Mouse (Mus musculus): ENCODE measurements at regions not wholly inside any gene's neighbourhood (a gene's known extent, or its start where the extent isn't known, plus 50 kb on each side); places are given as distances from the start of the nearest gene placed in this dataset.

GRCm38 (mm10) chr7:34571295-34571694 is 85.2 kb downstream of the Kctd15 start:
- peak overlapping the region; percentile 59 for H3K9ac ChIP-seq (ENCODE audit: insufficient read depth, low read depth, low read length, poor library complexity, severe bottlenecking)
- in situ Hi-C loops (cut with MboI; ENCODE audit: low sequenced_read_pairs in 2 of 2, unreplicated experiment in 2 of 2) = no loop called here
- H3K4me3 ChIP-seq (ENCODE audit: insufficient read depth in 1 of 2, low read depth in 1 of 2, low read length in 2 of 2, poor library complexity in 1 of 2, severe bottlenecking in 1 of 2) = peak overlapping the region; percentile 47
- peak overlapping the region; percentile 76 for H3K27ac ChIP-seq (ENCODE audit: insufficient read depth, low read depth, low read length, poor library complexity, severe bottlenecking)
- no peaks in the 10 kb centered on the region for H3K36me3 ChIP-seq (ENCODE audit: control insufficient read depth, insufficient read depth, low read length, poor library complexity, severe bottlenecking)
- TF ChIP-seq ZNF384 (IDR thresholded peaks at IDR 0.05; ENCODE audit: low read depth, low read length) = no peak
- no peak for TF ChIP-seq CHD2 (IDR thresholded peaks at IDR 0.05; ENCODE audit: low read depth, low read length)
- TF ChIP-seq ZC3H11A (IDR thresholded peaks at IDR 0.05; ENCODE audit: borderline replicate concordance, low read depth, low read length) = no peak
- no peak for TF ChIP-seq MAFK (IDR thresholded peaks at IDR 0.05; ENCODE audit: insufficient read depth, low read depth, low read length)
- no peak for TF ChIP-seq HCFC1 (IDR thresholded peaks at IDR 0.05; ENCODE audit: borderline replicate concordance, insufficient read depth, low read length)
- peaks cover 0 to 9% of the 10 kb centered on the region in 2 experiments; a peak in 3 of 4 replicates for H3K4me1 ChIP-seq (ENCODE audit: control insufficient read depth in 2 of 2, insufficient read depth in 2 of 2, low read length in 2 of 2, poor library complexity in 1 of 2)
- no peaks in the 10 kb centered on the region for H3K9me3 ChIP-seq (ENCODE audit: control insufficient read depth, insufficient read depth, low read depth, low read length)
- DNase-seq (ENCODE audit: low read depth, low spot score) = no peak

GRCm38 (mm10) chr7:34570114-34571065 is 86.1 kb downstream of the Kctd15 start:
- no peaks in the 10 kb centered on the region for H3K9me3 ChIP-seq (ENCODE audit: control insufficient read depth, insufficient read depth, low read depth, low read length)
- H3K36me3 ChIP-seq (ENCODE audit: control insufficient read depth, insufficient read depth, low read length, poor library complexity, severe bottlenecking) = no peaks in the 10 kb centered on the region
- TF ChIP-seq ZC3H11A (IDR thresholded peaks at IDR 0.05; ENCODE audit: borderline replicate concordance, low read depth, low read length) (no peak), HCFC1 (IDR thresholded peaks at IDR 0.05; ENCODE audit: borderline replicate concordance, insufficient read depth, low read length) (0 out of 2 replicates have a peak, but pooled peaks have one; percentile 46)
- peak overlapping the region; percentile 59 for H3K9ac ChIP-seq (ENCODE audit: insufficient read depth, low read depth, low read length, poor library complexity, severe bottlenecking)
- DNase-seq (ENCODE audit: low read depth, low spot score) = peak; percentile 91
- in situ Hi-C loops (cut with MboI; ENCODE audit: low sequenced_read_pairs in 2 of 2, unreplicated experiment in 2 of 2) = no loop called here
- peak overlapping the region; percentile 47 for H3K4me3 ChIP-seq (ENCODE audit: insufficient read depth in 1 of 2, low read depth in 1 of 2, low read length in 2 of 2, poor library complexity in 1 of 2, severe bottlenecking in 1 of 2)
- H3K4me1 ChIP-seq (ENCODE audit: control insufficient read depth in 2 of 2, insufficient read depth in 2 of 2, low read length in 2 of 2, poor library complexity in 1 of 2) = peaks cover 0 to 9% of the 10 kb centered on the region in 2 experiments; a peak in 3 of 4 replicates
- H3K27ac ChIP-seq (ENCODE audit: insufficient read depth, low read depth, low read length, poor library complexity, severe bottlenecking) = peak overlapping the region; percentile 76

- DNase-seq (ENCODE audit: low read depth, low spot score) = no peak
- peaks cover 0 to 9% of the 10 kb centered on the region in 2 experiments; a peak in 3 of 4 replicates for H3K4me1 ChIP-seq (ENCODE audit: control insufficient read depth in 2 of 2, insufficient read depth in 2 of 2, low read length in 2 of 2, poor library complexity in 1 of 2)
- peak overlapping the region; percentile 76 for H3K27ac ChIP-seq (ENCODE audit: insufficient read depth, low read depth, low read length, poor library complexity, severe bottlenecking)
- H3K9me3 ChIP-seq (ENCODE audit: control insufficient read depth, insufficient read depth, low read depth, low read length) = no peaks in the 10 kb centered on the region
- peak overlapping the region; percentile 47; a peak in 3 of 4 replicates for H3K4me3 ChIP-seq (ENCODE audit: insufficient read depth in 1 of 2, low read depth in 1 of 2, low read length in 2 of 2, poor library complexity in 1 of 2, severe bottlenecking in 1 of 2)
- H3K9ac ChIP-seq (ENCODE audit: insufficient read depth, low read depth, low read length, poor library complexity, severe bottlenecking) = peak overlapping the region; percentile 27; the same call in 1 of the 2 replicates
- no peaks in the 10 kb centered on the region for H3K36me3 ChIP-seq (ENCODE audit: control insufficient read depth, insufficient read depth, low read length, poor library complexity, severe bottlenecking)
- TF ChIP-seq CHD2 (IDR thresholded peaks at IDR 0.05; ENCODE audit: low read depth, low read length) (no peak), HCFC1 (IDR thresholded peaks at IDR 0.05; ENCODE audit: borderline replicate concordance, insufficient read depth, low read length) (no peak), ZC3H11A (IDR thresholded peaks at IDR 0.05; ENCODE audit: borderline replicate concordance, low read depth, low read length) (no peak), ZNF384 (IDR thresholded peaks at IDR 0.05; ENCODE audit: low read depth, low read length) (no peak), MAFK (IDR thresholded peaks at IDR 0.05; ENCODE audit: insufficient read depth, low read depth, low read length) (no peak)
- in situ Hi-C loops (cut with MboI; ENCODE audit: low sequenced_read_pairs in 2 of 2, unreplicated experiment in 2 of 2) = no loop called here
Observed at GRCm38 (mm10) chr7:34569747-34570113, 86.8 kb downstream of the Kctd15 start.

- no peaks in the 10 kb centered on the region for H3K9me3 ChIP-seq (ENCODE audit: control insufficient read depth, insufficient read depth, low read depth, low read length)
- H3K27ac ChIP-seq (ENCODE audit: insufficient read depth, low read depth, low read length, poor library complexity, severe bottlenecking) = no peak overlapping the region
- no peak overlapping the region for H3K4me3 ChIP-seq (ENCODE audit: insufficient read depth in 1 of 2, low read depth in 1 of 2, low read length in 2 of 2, poor library complexity in 1 of 2, severe bottlenecking in 1 of 2)
- no peaks in the 10 kb centered on the region for H3K36me3 ChIP-seq (ENCODE audit: control insufficient read depth, insufficient read depth, low read length, poor library complexity, severe bottlenecking)
- TF ChIP-seq MAFK (IDR thresholded peaks at IDR 0.05; ENCODE audit: insufficient read depth, low read depth, low read length) = no peak
- TF ChIP-seq ZNF384 (IDR thresholded peaks at IDR 0.05; ENCODE audit: low read depth, low read length) = no peak
- DNase-seq (ENCODE audit: low read depth, low spot score) = no peak
- in situ Hi-C loops (cut with MboI; ENCODE audit: low sequenced_read_pairs in 2 of 2, unreplicated experiment in 2 of 2) = no loop called here
- H3K4me1 ChIP-seq (ENCODE audit: control insufficient read depth in 2 of 2, insufficient read depth in 2 of 2, low read length in 2 of 2, poor library complexity in 1 of 2) = peaks cover 0 to 9% of the 10 kb centered on the region in 2 experiments; a peak in 3 of 4 replicates
- no peak overlapping the region for H3K9ac ChIP-seq (ENCODE audit: insufficient read depth, low read depth, low read length, poor library complexity, severe bottlenecking)
Observed at GRCm38 (mm10) chr7:34567575-34567974, 89.0 kb downstream of the Kctd15 start.
